Mouse (Mus musculus): Measurements from ENCODE around the gene Edn3. TPM values are rescaled to one million over a fixed set of nuclear protein-coding genes. Genes with fewer than 3 reads are reported as not detected.

The Edn3 gene
- total and polyA plus RNA-seq, 2 experiments from 2014 or later: 3.5 to 7.5 TPM

DNA sequence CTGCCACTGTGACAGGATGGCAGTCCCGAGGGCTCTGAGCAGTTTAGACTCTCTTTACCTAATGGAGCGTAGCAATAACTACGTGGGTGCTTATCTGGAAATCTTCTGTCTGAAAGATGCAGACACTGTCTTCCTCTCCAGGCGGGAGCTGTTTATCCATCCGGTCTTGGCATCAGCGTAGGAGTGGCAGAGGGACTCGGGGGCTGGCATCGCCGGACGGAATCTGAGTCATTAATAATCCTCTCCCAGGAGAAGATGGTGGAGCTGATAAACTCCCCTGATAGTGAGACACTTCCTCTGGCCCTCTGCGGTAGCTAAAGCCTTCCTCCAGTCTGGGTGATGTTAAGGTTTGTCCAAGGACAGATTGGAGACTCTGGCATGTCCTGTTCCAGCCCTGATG is 52.9 kb downstream of the Edn3 start:
- 70% methylated on average over 11 of the region's 11 CpGs for WGBS
- no peak for DNase-seq (ENCODE audit: low spot score)
- Histone ChIP-seq H3K27ac (no peak overlapping the region), H3K9ac (replicated peaks; ENCODE audit: low read length) (no peak overlapping the region), H3K4me2 (ENCODE audit: low read depth, low read length) (no peak overlapping the region), H3K27me3 (ENCODE audit: insufficient read depth, low read length) (no peaks in the 10 kb centered on the region), H3K4me1 (ENCODE audit: insufficient read depth, low read length) (no peaks in the 10 kb centered on the region), H3K4me3 (ENCODE audit: low read length) (no peak overlapping the region), H3K9me3 (ENCODE audit: low read length) (no peaks in the 10 kb centered on the region), H3K36me3 (ENCODE audit: insufficient read depth, low read length) (no peaks in the 10 kb centered on the region)
- ATAC-seq: no peak
- TF ChIP-seq CTCF (IDR thresholded peaks at IDR 0.05; ENCODE audit: low read depth): no peak

DNA sequence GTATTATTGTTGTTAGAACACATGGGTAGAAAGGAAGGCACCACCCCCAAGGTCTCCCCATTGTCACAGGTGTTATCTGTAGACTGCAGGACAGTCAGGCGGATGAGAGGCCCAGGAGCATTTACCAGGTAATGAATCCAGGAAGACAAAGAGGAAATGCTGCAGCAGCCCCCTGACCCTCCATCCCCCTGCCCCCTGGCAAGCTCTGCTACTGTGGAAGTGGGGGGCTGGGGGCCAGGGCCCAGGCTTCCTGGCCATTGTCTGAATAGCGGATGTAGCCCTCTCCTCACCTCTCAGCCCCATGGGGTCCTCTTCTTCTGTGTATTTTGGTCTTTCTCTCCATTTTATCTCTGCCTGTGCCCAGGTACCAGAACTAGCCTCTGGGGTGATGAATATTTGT is 55.7 kb downstream of the Edn3 start:
- H3K4me1 ChIP-seq (ENCODE audit: insufficient read depth, low read length): no peaks in the 10 kb centered on the region
- H3K4me2 ChIP-seq (ENCODE audit: low read depth, low read length): no peak overlapping the region
- DNase-seq (ENCODE audit: low spot score) (no peak), ATAC-seq (no peak)
- H3K27ac ChIP-seq: no peak overlapping the region
- WGBS: 88% methylated on average over 2 of the region's 2 CpGs
- TF ChIP-seq CTCF (IDR thresholded peaks at IDR 0.05; ENCODE audit: low read depth): no peak
- no peak overlapping the region for H3K4me3 ChIP-seq (ENCODE audit: low read length)
- H3K9ac ChIP-seq (replicated peaks; ENCODE audit: low read length): no peak overlapping the region
- H3K27me3 ChIP-seq (ENCODE audit: insufficient read depth, low read length): no peaks in the 10 kb centered on the region
- no peaks in the 10 kb centered on the region for H3K36me3 ChIP-seq (ENCODE audit: insufficient read depth, low read length)
- no peaks in the 10 kb centered on the region for H3K9me3 ChIP-seq (ENCODE audit: low read length)

DNA sequence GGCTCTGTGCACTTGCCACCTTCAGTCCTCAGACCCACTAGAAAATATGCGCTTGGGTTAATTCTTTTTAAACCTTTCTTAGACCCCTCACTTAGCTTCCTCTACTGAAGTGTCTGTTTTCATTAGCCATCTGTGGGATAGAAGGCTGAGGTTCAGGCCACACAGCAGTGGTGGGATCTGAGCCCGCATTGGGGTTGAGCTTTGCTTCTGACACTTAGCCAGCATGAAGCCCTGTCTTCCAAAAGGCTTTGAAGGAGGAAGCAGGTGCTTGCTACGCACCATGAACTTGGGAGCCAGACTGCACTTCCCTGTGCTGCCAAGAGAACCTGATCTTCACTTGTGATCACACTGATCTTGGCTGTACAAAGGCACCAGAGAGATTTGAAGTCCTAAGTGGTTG is 59.9 kb downstream of the Edn3 start:
- no peak for ATAC-seq
- Histone ChIP-seq H3K4me3 (ENCODE audit: low read length) (no peak overlapping the region), H3K9ac (replicated peaks; ENCODE audit: low read length) (no peak overlapping the region), H3K9me3 (ENCODE audit: low read length) (no peaks in the 10 kb centered on the region), H3K4me2 (ENCODE audit: low read depth, low read length) (no peak overlapping the region), H3K27me3 (ENCODE audit: insufficient read depth, low read length) (no peaks in the 10 kb centered on the region), H3K36me3 (ENCODE audit: insufficient read depth, low read length) (no peaks in the 10 kb centered on the region), H3K27ac (no peak overlapping the region), H3K4me1 (ENCODE audit: insufficient read depth, low read length) (no peaks in the 10 kb centered on the region)
- WGBS: 71% methylated on average over 3 of the region's 3 CpGs
- TF ChIP-seq CTCF (IDR thresholded peaks at IDR 0.05; ENCODE audit: low read depth): no peak
- peak; percentile 34 for DNase-seq (ENCODE audit: low spot score)

DNA sequence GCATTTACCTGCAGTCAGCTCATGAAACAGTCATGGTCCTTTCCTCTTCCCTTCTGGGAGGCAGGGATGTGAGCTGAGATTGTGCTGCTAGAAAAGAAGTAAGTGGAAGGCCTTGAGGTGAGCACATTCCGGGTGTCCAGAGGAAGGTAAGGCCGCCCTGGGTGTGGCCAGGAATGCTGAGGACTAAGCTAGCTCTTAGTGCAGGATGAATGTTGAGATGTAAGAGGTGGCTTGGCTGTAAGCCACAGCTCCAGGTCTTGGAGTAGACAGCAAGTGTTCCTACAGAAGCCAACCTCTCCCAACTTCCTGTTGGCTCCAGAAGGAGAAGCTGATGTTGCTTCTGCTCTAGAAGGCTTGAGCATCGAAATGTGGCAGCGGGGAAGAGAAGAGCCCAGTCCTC is 67.4 kb downstream of the Edn3 start:
- no peak overlapping the region for H3K9ac ChIP-seq (replicated peaks; ENCODE audit: low read length)
- 95% methylated on average over 4 of the region's 4 CpGs for WGBS

DNA sequence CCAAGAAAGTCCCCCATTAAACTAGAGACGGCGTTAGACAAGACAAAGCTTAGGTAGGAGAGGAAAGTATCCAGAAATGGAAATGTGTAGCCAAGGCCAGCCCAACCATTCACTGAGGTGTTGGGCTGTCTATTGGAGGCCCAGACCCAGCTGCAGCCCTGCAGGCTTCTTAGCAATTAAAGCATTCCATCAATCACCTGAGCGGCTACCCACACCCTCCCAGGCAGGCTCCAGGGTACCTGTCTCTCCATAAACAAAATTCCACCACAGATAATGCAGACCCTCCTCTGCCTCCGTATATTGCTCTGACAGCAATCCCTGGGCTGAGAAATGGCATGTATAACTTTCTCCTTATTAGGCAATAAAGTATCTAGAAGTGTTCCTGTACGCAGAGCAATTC is 73.2 kb downstream of the Edn3 start:
- no peak overlapping the region for H3K4me3 ChIP-seq (ENCODE audit: low read length)
- H3K9me3 ChIP-seq (ENCODE audit: low read length): no peaks in the 10 kb centered on the region
- H3K4me2 ChIP-seq (ENCODE audit: low read depth, low read length): no peak overlapping the region
- H3K36me3 ChIP-seq (ENCODE audit: insufficient read depth, low read length): no peaks in the 10 kb centered on the region
- H3K27me3 ChIP-seq (ENCODE audit: insufficient read depth, low read length): no peaks in the 10 kb centered on the region
- no peak for TF ChIP-seq CTCF (IDR thresholded peaks at IDR 0.05; ENCODE audit: low read depth)
- H3K27ac ChIP-seq: no peak overlapping the region
- H3K4me1 ChIP-seq (ENCODE audit: insufficient read depth, low read length): no peaks in the 10 kb centered on the region
- ATAC-seq (no peak), DNase-seq (ENCODE audit: low spot score) (no peak)
- 78% methylated on average over 5 of the region's 5 CpGs for WGBS
- H3K9ac ChIP-seq (replicated peaks; ENCODE audit: low read length): no peak overlapping the region

More for the DNA sequence above, 67.4 kb downstream of the Edn3 start:
- no peak for DNase-seq (ENCODE audit: low spot score)
- no peak for TF ChIP-seq CTCF (IDR thresholded peaks at IDR 0.05; ENCODE audit: low read depth)
- no peak for ATAC-seq
- H3K36me3 ChIP-seq (ENCODE audit: insufficient read depth, low read length): no peaks in the 10 kb centered on the region
- no peaks in the 10 kb centered on the region for H3K9me3 ChIP-seq (ENCODE audit: low read length)
- H3K27me3 ChIP-seq (ENCODE audit: insufficient read depth, low read length): no peaks in the 10 kb centered on the region
- no peak overlapping the region for H3K4me2 ChIP-seq (ENCODE audit: low read depth, low read length)
- H3K4me1 ChIP-seq (ENCODE audit: insufficient read depth, low read length): no peaks in the 10 kb centered on the region
- no peak overlapping the region for H3K4me3 ChIP-seq (ENCODE audit: low read length)
- H3K27ac ChIP-seq: no peak overlapping the region

Other genes starting within 250 kb of the Edn3 start
- gene Zfp831, start 117.1 kb upstream of the Edn3 start, total RNA-seq (2014; rRNA removed): 0.05 TPM in 1 of 2 replicates, not detected in the other
- gene Zfp831, start 117.1 kb upstream of the Edn3 start, polyA plus RNA-seq (2015; fragmentation: Nextera tagmentation; extraction: Ambion mirVana): not detected in 2 replicates
- gene Gm14444, start 249.6 kb downstream of the Edn3 start, total RNA-seq (2014; rRNA removed): not detected in 2 replicates
- 0.26 TPM in 1 of 2 replicates, not detected in the other for gene Gm14444, start 249.6 kb downstream of the Edn3 start, polyA plus RNA-seq (2015; fragmentation: Nextera tagmentation; extraction: Ambion mirVana)

Data from hindbrain, postnatal 0 days (tissue).